Mouse (Mus musculus): Measurements from ENCODE around the gene Wwox.

DNA sequence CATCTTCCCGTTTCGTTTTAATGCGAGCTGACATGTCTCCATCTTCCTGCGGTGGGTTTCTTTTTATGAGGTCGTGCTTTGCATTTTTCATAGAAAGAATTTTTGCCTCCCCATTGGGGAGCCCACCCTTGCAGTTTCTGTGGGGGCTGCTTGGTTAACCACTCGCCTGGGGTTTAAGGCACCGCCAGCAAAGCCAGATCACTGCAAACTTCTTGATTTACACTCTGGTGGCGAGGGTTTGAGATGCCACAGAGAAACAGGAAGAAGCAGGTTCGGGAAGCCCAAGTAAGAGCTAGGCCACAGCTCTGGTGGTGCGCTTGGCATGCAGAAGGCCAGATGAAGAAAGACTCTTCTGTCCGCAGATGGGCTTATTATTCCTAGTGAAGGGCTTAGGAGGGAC, 789.4 kb downstream of the Wwox start:
- TF ChIP-seq MAX (IDR thresholded peaks at IDR 0.05; ENCODE audit: low read length) = no peak
- no peak for TF ChIP-seq CTCF (conservative IDR thresholded peaks at IDR 0.05 in 1 of 2, IDR thresholded peaks at IDR 0.05 in 1 of 2; ENCODE audit: low read depth in 2 of 2, low read length in 2 of 2)
- no peak for TF ChIP-seq CHD2 (IDR thresholded peaks at IDR 0.05; ENCODE audit: low read length)
- TF ChIP-seq POLR2AphosphoS2 (IDR thresholded peaks at IDR 0.05; ENCODE audit: low read depth, low read length) = no peak
- TF ChIP-seq EP300 (IDR thresholded peaks at IDR 0.05; ENCODE audit: low read length) = no peak
- TF ChIP-seq ETS1 (conservative IDR thresholded peaks at IDR 0.05; ENCODE audit: low read depth, low read length) = no peak
- no peak for TF ChIP-seq MAZ (IDR thresholded peaks at IDR 0.05; ENCODE audit: low read depth, low read length)
- TF ChIP-seq JUN (IDR thresholded peaks at IDR 0.05; ENCODE audit: insufficient read depth, low read depth, low read length) = no peak
- TF ChIP-seq ZMIZ1 (IDR thresholded peaks at IDR 0.05; ENCODE audit: low read depth, low read length) = no peak
- no peak for TF ChIP-seq POLR2A (IDR thresholded peaks at IDR 0.05; ENCODE audit: low read depth, low read length)
